In the genomic region with DNA sequence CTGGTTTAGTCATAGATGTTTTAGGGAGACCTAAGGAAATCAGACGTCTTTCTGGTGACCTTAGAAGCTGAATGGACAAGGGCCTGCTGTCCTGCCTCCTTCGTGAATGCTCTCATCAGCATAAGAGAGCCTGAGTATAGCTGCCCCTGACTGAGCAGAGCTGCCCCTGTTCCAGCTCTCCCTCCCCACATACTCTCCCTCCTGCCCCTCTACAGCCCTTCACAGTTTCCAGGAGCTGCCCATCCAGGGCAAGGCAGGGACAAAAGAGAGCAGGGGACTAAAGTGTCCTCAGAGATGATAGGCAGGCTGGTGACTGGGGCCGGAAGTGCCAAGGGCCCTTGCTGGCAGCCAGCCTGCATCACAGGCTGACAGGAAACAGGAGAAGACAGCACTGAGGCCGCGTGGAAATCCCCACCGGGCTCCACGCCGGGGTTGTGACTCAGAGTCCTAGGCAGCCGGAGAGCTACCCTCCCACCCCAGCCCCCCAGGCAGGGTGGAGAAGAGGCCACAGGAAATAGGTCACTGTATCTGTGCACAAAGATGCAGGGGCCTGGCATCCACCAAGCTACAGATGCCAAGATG, we compare ENCODE assay signal across 8 mouse cellular contexts. TPM values are rescaled to one million over a fixed set of nuclear protein-coding genes. Genes with fewer than 3 reads are reported as not detected.
DNase-seq lines count a peak whose midpoint lies in the region; ATAC-seq and TF ChIP-seq lines count a peak whose summit lies in the region.

No protein-coding gene starts in this region.

- no peak overlapping the region for H3K4me2 ChIP-seq in lung, embryonic 16.5 days (ENCODE audit: low read depth, low read length)

- no peaks in the 10 kb centered on the region for H3K36me3 ChIP-seq in kidney, adult 2 months (ENCODE audit: control insufficient read depth, insufficient read depth, low read length)
- H3K36me3 ChIP-seq in lung, embryonic 16.5 days (ENCODE audit: control insufficient read depth, insufficient read depth, low read length), result peaks cover 7% of the 10 kb centered on the region; the same call in 1 of the 2 replicates

- H3K4me3 ChIP-seq in kidney, adult 2 months (ENCODE audit: insufficient read depth, low read depth, low read length), result no peak overlapping the region
- no peak overlapping the region for H3K4me3 ChIP-seq in lung, embryonic 16.5 days (ENCODE audit: low read length)

- H3K27ac ChIP-seq in kidney, adult 2 months (ENCODE audit: insufficient read depth, low read depth, low read length), result peak overlapping the region; percentile 68; the same call in 1 of the 2 replicates
- H3K27ac ChIP-seq in lung, embryonic 16.5 days (ENCODE audit: low read length), result peak overlapping the region; percentile 75

- H3K9me3 ChIP-seq in lung, embryonic 16.5 days (ENCODE audit: control insufficient read depth, low read length), result peaks cover 6% of the 10 kb centered on the region; the same call in 1 of the 2 replicates

- peak; percentile 54 for DNase-seq in right cerebral cortex, postnatal 14 days
- DNase-seq in right cerebral cortex, adult 2 months (ENCODE audit: low spot score in 2 of 2), result no peak
- peak; percentile 31 for DNase-seq in cerebellum, adult 8-10 months
- peak; percentile 89 for DNase-seq in kidney, adult 2 months
- DNase-seq in retina, postnatal 7 days (ENCODE audit: low read depth, low spot score), result peak; percentile 4
- DNase-seq in embryo, embryonic 10 days (ENCODE audit: low spot score), result no peak

- TF ChIP-seq CTCF in kidney, adult 2 months (conservative IDR thresholded peaks at IDR 0.05; ENCODE audit: insufficient read depth, insufficient read length, low read depth, low read length), result no peak

- H3K4me1 ChIP-seq in kidney, adult 2 months (ENCODE audit: control insufficient read depth, insufficient read depth, low read length), result peaks cover 35% of the 10 kb centered on the region
- H3K4me1 ChIP-seq in lung, embryonic 16.5 days (replicated peaks; ENCODE audit: control insufficient read depth, insufficient read depth, low read length), result peaks cover 61% of the 10 kb centered on the region

- WGBS in kidney, adult 2 months, result 7% methylated on average over 9 of the region's 9 CpGs
- 11% methylated on average over 6 of the region's 9 CpGs for WGBS in lung, embryonic 16.5 days

- no peak for TF ChIP-seq POLR2A in kidney, adult 2 months (IDR thresholded peaks at IDR 0.05; ENCODE audit: low read depth, low read length)

- peak; percentile 79 for ATAC-seq in granulocyte monocyte progenitor cell, adult 5-6 weeks (replicated peaks; ENCODE audit: poor library complexity, severe bottlenecking)
- peak; percentile 29 for ATAC-seq in lung, embryonic 16.5 days (ENCODE audit: low read depth)

- H3K9ac ChIP-seq in lung, embryonic 16.5 days (ENCODE audit: low read length), result peak overlapping the region; percentile 13

- no peaks in the 10 kb centered on the region for H3K27me3 ChIP-seq in kidney, adult 2 months (replicated peaks; ENCODE audit: control insufficient read depth, insufficient read depth, low read length)
- H3K27me3 ChIP-seq in lung, embryonic 16.5 days (ENCODE audit: control insufficient read depth, insufficient read depth, low read depth, low read length), result no peaks in the 10 kb centered on the region

RNA-seq across cellular contexts. Expression of gene Smad3, which starts 51.6 kb away (rescaled TPM):
- total RNA-seq in granulocyte monocyte progenitor cell, adult 5-6 weeks (2014; fragmentation: Nextera tagmentation), result 12.6 and 21.3 TPM in 2 replicates
- total RNA-seq in granulocyte monocyte progenitor cell, adult 5-6 weeks (2017), result 11.6 and 24.7 TPM in 2 replicates
- polyA plus RNA-seq in kidney, adult 2 months (2012; rRNA removed), result 33.5 and 37.0 TPM in 2 replicates
- polyA plus RNA-seq in lung, embryonic 16.5 days (2015; fragmentation: Nextera tagmentation; extraction: Ambion mirVana), result 18.0 and 19.5 TPM in 2 replicates

Comparison
In these comparisons a context has a peak if more than half of its experiments do, and no peak if none do; other contexts are left out.
1. DNase-seq: peak in right cerebral cortex, postnatal 14 days (single experiment), cerebellum, adult 8-10 months (single experiment), kidney, adult 2 months (single experiment) and retina, postnatal 7 days (single experiment); none in right cerebral cortex, adult 2 months (0 of 2) and embryo, embryonic 10 days (single experiment).